Mouse (Mus musculus): ENCODE results near the gene Txndc2. TPM values are rescaled to one million over a fixed set of nuclear protein-coding genes. Genes with fewer than 3 reads are reported as not detected.

The Txndc2 gene
- not detected for polyA plus RNA-seq (2017; shearing (Covaris generic))

GRCm38 (mm10) chr17:65641734-65642218 lies at the start of gene Txndc2:
Txndc2 (minus strand) TSS chr17:65642168.

DNA sequence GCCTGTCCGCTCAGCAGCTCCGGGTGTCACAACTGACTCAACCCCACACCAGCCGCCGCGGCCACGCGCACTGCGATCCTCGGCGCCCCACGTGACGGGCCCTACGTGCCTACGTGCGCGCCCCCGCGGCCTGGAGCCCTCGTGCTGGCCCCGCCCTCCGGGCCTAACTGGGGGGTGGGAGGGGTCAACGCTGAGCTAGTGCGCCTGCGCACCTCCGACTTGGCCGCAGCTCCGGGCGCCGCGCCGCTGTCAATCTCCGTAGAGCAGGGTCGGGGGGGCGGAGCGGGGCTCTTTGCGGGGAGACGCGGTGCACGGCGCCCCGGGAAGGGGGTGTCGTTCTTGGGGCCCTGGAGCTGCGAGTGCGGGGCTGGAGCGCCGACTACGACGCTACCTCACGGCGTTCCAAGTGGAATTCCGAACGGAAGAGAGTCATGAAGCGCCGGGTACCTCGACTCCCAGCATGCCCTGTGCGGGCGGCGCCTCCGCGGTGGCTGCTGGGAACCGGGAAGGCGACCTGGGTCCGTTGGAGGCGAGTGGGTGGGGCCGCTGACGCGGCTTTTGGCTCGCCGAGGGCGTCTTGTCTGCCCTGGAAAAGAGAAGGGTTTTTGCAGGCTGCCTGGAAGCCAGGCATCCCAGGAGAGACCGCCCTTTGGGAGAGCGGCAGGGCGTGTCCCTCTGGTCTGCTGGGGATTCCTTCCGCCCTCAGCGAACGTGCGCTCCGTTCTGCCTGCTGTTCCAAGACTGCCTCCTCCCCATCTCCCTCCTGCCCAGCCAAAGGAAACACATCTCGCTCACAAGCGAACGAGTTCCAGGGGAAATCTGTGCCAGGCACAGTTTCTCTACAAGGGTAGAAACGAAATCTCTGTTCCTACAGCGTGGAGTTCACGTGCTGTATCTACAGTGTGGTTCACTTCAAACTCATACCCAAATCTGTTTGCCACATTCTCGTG lies 28.2 kb downstream of the Txndc2 start, which contains the start of gene Vapa:
Vapa (minus strand) TSS at position 93 of the 950 bp plus-strand sequence.

Other genes with a start within 250 kb of the Txndc2 start
- not detected for gene Tmem232, start 101.4 kb downstream of the Txndc2 start, polyA plus RNA-seq (2017; shearing (Covaris generic))
- gene Vapa, start 28.6 kb downstream of the Txndc2 start, polyA plus RNA-seq (2017; shearing (Covaris generic)), result 207 TPM
- 2.0 TPM for gene Rab31, start 130.6 kb upstream of the Txndc2 start, polyA plus RNA-seq (2017; shearing (Covaris generic))
- 52.0 TPM for gene Ppp4r1, start 140.4 kb upstream of the Txndc2 start, polyA plus RNA-seq (2017; shearing (Covaris generic))
- gene Ralbp1, start 243.6 kb upstream of the Txndc2 start, polyA plus RNA-seq (2017; shearing (Covaris generic)), result 74.5 TPM

Measured in effector memory CD4-positive, alpha-beta T cell, adult 7 months (primary cell).